Mouse (Mus musculus) G1E (cell line): Measurements from ENCODE around the gene Commd3.

Source experiments
- CTCF ChIP-seq: IDR thresholded peaks from 2 replicates; pipeline ENCODE4 v1.5.1; 2012; ENCODE audit warnings: low read depth, low read length, inconsistent platforms, mixed read lengths
- POLR2AphosphoS5 ChIP-seq: IDR thresholded peaks from 2 replicates; pipeline ENCODE4 v1.6.1; 2012; ENCODE audit warnings: low read depth, low read length, inconsistent platforms; ENCODE audit not compliant: insufficient replicate concordance

GRCm38 (mm10) chr2:18676936-18677491 is 4.8 kb downstream of the Commd3 start, which contains the start of gene Bmi1:
- TF ChIP-seq CTCF, result no peak
- no peak for TF ChIP-seq POLR2AphosphoS5
